Mouse (Mus musculus) heart, adult 2 months (tissue): Measurements from ENCODE around the gene Bach2.

Experiments used
- CTCF ChIP-seq: fragments of 200-600 bp; IDR thresholded peaks from 2 replicates; pipeline ENCODE4 v1.8.1; 2022; ENCODE audit warnings: antibody characterized with exemption, mild to moderate bottlenecking, moderate library complexity
- EP300 ChIP-seq: fragments of 200-500 bp; IDR thresholded peaks from 2 replicates; pipeline ENCODE4 v1.6.1; 2011; ENCODE audit warnings: low read depth, low read length, control low read depth; ENCODE audit not compliant: insufficient read depth

- TF ChIP-seq EP300: no peak
- no peak for TF ChIP-seq CTCF
Observed at GRCm38 (mm10) chr4:32312171-32312946, 73.8 kb downstream of the Bach2 start.
